Mouse (Mus musculus): ENCODE measurements around the gene Tbc1d4.

Tbc1d4 gene

GRCm38 (mm10) chr14:101428805-101429516 lies 180.0 kb downstream of the Tbc1d4 start:
- DNase-seq (ENCODE audit: inconsistent ontology term): peak; percentile 42

GRCm38 (mm10) chr14:101417679-101418078 lies 191.3 kb downstream of the Tbc1d4 start:
- DNase-seq (ENCODE audit: inconsistent ontology term): no peak

Data from Muller cell, postnatal 12 days (primary cell).